Mouse (Mus musculus) heart, adult 2 months (tissue): Measurements from ENCODE around the gene Plcb4.

Experiments
- CTCF ChIP-seq: fragments of 200-600 bp; IDR thresholded peaks from 2 replicates; pipeline ENCODE4 v1.8.1; 2022; ENCODE audit warnings: antibody characterized with exemption, mild to moderate bottlenecking, moderate library complexity
- POLR2A ChIP-seq: fragments of 200-500 bp; IDR thresholded peaks from 2 replicates; pipeline ENCODE4 v1.6.1; 2011; ENCODE audit warnings: mild to moderate bottlenecking, low read depth, low read length, control low read depth; ENCODE audit not compliant: insufficient read depth

- TF ChIP-seq POLR2A (no peak), CTCF (no peak)
Measured at GRCm38 (mm10) chr2:135863391-135864076, 204.7 kb downstream of the Plcb4 start.
